Mouse (Mus musculus) liver, postnatal 0 days (tissue): ENCODE measurements at regions not wholly inside any gene's neighbourhood (a gene's known extent, or its start where the extent isn't known, plus 50 kb on each side); places are given as distances from the start of the nearest gene placed in this dataset.
"Not testable (repeated sequence)": the region's sequence is repeated elsewhere in the genome, so short reads cannot be mapped to it uniquely, and the experiment has no call there.

Experiments
- ATAC-seq: fragments of 200-750 bp; cut with Nextera tagmentation; 2 replicates; pipeline ENCODE4 v1.8.0; 2017; ENCODE audit warnings: mild to moderate bottlenecking, moderate library complexity
- DNase-seq: peaks from one replicate; pipeline ENCODE4 v3.0.0-alpha.2; 2016
- H3K27ac ChIP-seq: fragments of 300-500 bp; sonication (generic); 2 replicates; pipeline ENCODE4 v1.5.1; 2014; ENCODE audit warnings: antibody characterized with exemption, moderate library complexity, mild to moderate bottlenecking, low read depth
- H3K27me3 ChIP-seq: fragments of 300-500 bp; sonication (generic); 2 replicates; pipeline ENCODE4 v1.6.1; 2014; ENCODE audit warnings: low read length, control low read depth, mixed read lengths; ENCODE audit not compliant: insufficient read depth
- H3K36me3 ChIP-seq: fragments of 300-500 bp; sonication (generic); replicated peaks from 2 replicates; pipeline ENCODE4 v1.6.1; 2014; ENCODE audit warnings: mild to moderate bottlenecking, control low read depth, low read length, moderate library complexity, mixed read lengths; ENCODE audit not compliant: insufficient read depth
- H3K4me1 ChIP-seq: fragments of 300-500 bp; sonication (generic); 2 replicates; pipeline ENCODE4 v1.6.1; 2014; ENCODE audit warnings: antibody characterized with exemption, mild to moderate bottlenecking, control low read depth; ENCODE audit not compliant: insufficient read depth
- H3K4me2 ChIP-seq: fragments of 300-500 bp; sonication (generic); 2 replicates; pipeline ENCODE4 v1.6.1; 2014; ENCODE audit warnings: low read depth, mild to moderate bottlenecking, low read length, moderate library complexity, mixed read lengths
- H3K4me3 ChIP-seq: fragments of 300-500 bp; sonication (generic); 2 replicates; pipeline ENCODE4 v1.5.1; 2014; ENCODE audit warnings: low read depth, low read length
- H3K9ac ChIP-seq: fragments of 300-500 bp; sonication (generic); replicated peaks from 2 replicates; pipeline ENCODE4 v1.6.1; 2014; ENCODE audit warnings: mild to moderate bottlenecking, moderate library complexity
- H3K9me3 ChIP-seq: fragments of 300-500 bp; sonication (generic); 2 replicates; pipeline ENCODE4 v1.6.1; 2016; ENCODE audit warnings: mild to moderate bottlenecking, control low read depth, low read length, mixed read lengths
- WGBS: fragments of 180-500 bp; shearing (Covaris S2); extraction: QIAGEN DNeasy Blood & Tissue Kit; methylation state at CpG from one replicate; pipeline ENCODE4 v1.1.7; 2014; ENCODE audit not compliant: insufficient replicate concordance; 5-methylcytosine and 5-hydroxymethylcytosine counted together

- H3K4me1 ChIP-seq, DNase-seq, ATAC-seq, H3K4me2 ChIP-seq, H3K36me3 ChIP-seq, H3K27me3 ChIP-seq, H3K4me3 ChIP-seq, H3K27ac ChIP-seq, H3K9me3 ChIP-seq, H3K9ac ChIP-seq: not testable (repeated sequence)
- WGBS, result 100% methylated on average over 1 of the region's 1 CpGs
These were observed 208.9 kb downstream of the Gm15319 start for GRCm38 (mm10) chr8:20154091-20154490.
